Mouse (Mus musculus): ENCODE results near the gene Ampd3.

DNA sequence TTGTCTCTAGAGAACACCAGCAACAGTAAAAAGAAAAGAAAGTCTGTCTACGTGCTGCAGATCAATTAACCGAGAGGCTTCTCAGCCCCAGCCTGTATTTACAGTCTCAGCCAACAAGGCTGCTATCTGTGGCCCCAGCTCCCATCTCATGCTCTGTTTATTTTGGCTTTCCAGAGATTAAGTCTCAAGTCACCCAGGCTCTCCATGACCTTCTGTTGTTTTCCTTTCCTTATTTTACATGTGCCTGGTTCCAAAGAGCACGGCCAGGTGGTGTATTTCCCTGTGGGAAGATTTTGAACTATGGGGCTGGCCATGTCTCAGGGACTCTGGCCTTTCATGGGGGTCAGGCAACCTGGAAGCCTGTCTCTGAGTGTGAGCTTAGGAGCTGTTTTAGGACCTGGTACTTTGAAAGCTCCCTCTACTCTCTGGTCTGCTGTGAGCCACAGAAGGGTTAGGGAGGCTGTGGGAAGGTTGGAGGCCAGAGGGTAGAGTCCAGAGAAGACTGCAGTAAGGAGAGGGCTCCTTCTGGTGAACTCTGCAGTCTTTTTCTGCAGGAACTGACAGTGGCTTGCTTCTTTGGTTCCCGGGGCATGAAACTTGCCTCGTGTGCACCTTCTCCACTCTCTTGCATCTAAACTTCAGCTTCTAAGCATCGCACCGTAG is 83.7 kb downstream of the Ampd3 start:
- TF ChIP-seq CTCF (conservative IDR thresholded peaks at IDR 0.05; ENCODE audit: low read length) (no peak), NANOG (IDR thresholded peaks at IDR 0.05; ENCODE audit: borderline replicate concordance, low read length) (no peak)
